Mouse (Mus musculus) CH12.LX (cell line): ENCODE results near the gene Dusp6. TPM values are rescaled to one million over a fixed set of nuclear protein-coding genes. Genes with fewer than 3 reads are reported as not detected.

ENCODE experiments used
- DNase-seq: peaks from one replicate; pipeline ENCODE4 v3.0.0-alpha.2; 2013; ENCODE audit errors: extremely low read depth
- H3K27ac ChIP-seq: 2 replicates; pipeline ENCODE4 v1.5.1; 2012; ENCODE audit warnings: low read depth, mild to moderate bottlenecking, control low read depth, moderate library complexity; ENCODE audit not compliant: insufficient read depth
- H3K27me3 ChIP-seq: replicated peaks from 2 replicates; pipeline ENCODE3; 2012; ENCODE audit warnings: inconsistent platforms
- H3K36me3 ChIP-seq, 2 experiments: replicated peaks in 1 of 2; 2 replicates each; pipeline versions ENCODE3 to v1.6.1; 2012; ENCODE audit warnings: inconsistent platforms in 1 of 2, low read length in 1 of 2, mild to moderate bottlenecking in 1 of 2, mixed read lengths in 1 of 2, moderate library complexity in 1 of 2; ENCODE audit not compliant: control insufficient read depth in 1 of 2, insufficient read depth in 1 of 2
- H3K4me1 ChIP-seq, 2 experiments: 2 replicates each; pipeline ENCODE4 v1.6.1; 2012; ENCODE audit warnings: inconsistent platforms in 1 of 2, moderate library complexity in 1 of 2; ENCODE audit not compliant: insufficient read depth in 2 of 2, control insufficient read depth in 1 of 2
- H3K4me2 ChIP-seq: 2 replicates; pipeline ENCODE4 v1.6.1; 2012; ENCODE audit warnings: low read depth, mild to moderate bottlenecking, control low read depth; ENCODE audit not compliant: poor library complexity, insufficient read depth, severe bottlenecking
- H3K4me3 ChIP-seq, 3 experiments: fragments of 150-350 bp in 1 of 3; sonication (generic) in 1 of 3; replicated peaks in 1 of 3; 2 replicates each; pipeline versions ENCODE3 to v1.5.1; 2011 to 2012; ENCODE audit warnings: low read depth in 2 of 3, low read length in 2 of 3, mild to moderate bottlenecking in 2 of 3, moderate library complexity in 2 of 3, control low read depth in 1 of 3, improper control_type of control experiment in 1 of 3, inconsistent platforms in 1 of 3, mixed read lengths in 1 of 3; ENCODE audit not compliant: poor library complexity in 1 of 3
- H3K79me2 ChIP-seq: replicated peaks from 2 replicates; pipeline ENCODE4 v1.6.1; 2012; ENCODE audit warnings: mild to moderate bottlenecking, moderate library complexity; ENCODE audit not compliant: control insufficient read depth, poor library complexity, insufficient read depth, severe bottlenecking; ENCODE audit errors: extremely low read depth
- H3K9ac ChIP-seq: 2 replicates; pipeline ENCODE4 v1.6.1; 2012; ENCODE audit warnings: low read depth, mild to moderate bottlenecking, control low read depth, moderate library complexity; ENCODE audit not compliant: insufficient read depth
- H3K9me3 ChIP-seq: replicated peaks from 2 replicates; pipeline ENCODE3; 2012; ENCODE audit warnings: low read length, inconsistent platforms, mixed read lengths
- BHLHE40 ChIP-seq: IDR thresholded peaks from 2 replicates; pipeline ENCODE4 v1.6.1; 2011; ENCODE audit warnings: mild to moderate bottlenecking, low read depth, low read length, improper control_type of control experiment
- CHD1 ChIP-seq: IDR thresholded peaks from 2 replicates; pipeline ENCODE4 v1.6.1; 2012; ENCODE audit warnings: low read depth, low read length, improper control_type of control experiment, inconsistent platforms
- CHD2 ChIP-seq: IDR thresholded peaks from 2 replicates; pipeline ENCODE4 v1.6.1; 2011; ENCODE audit warnings: low read length, improper control_type of control experiment
- EP300 ChIP-seq: IDR thresholded peaks from 2 replicates; pipeline ENCODE4 v1.6.1; 2011; ENCODE audit warnings: low read length, improper control_type of control experiment
- IRF4 ChIP-seq: IDR thresholded peaks from 2 replicates; pipeline ENCODE4 v1.6.1; 2014; ENCODE audit warnings: low read depth, mild to moderate bottlenecking, inconsistent platforms, low read length, improper control_type of control experiment
- JUND ChIP-seq: conservative IDR thresholded peaks from 2 replicates; pipeline ENCODE4 v1.6.1; 2011; ENCODE audit warnings: low read depth, low read length, improper control_type of control experiment
- MAX ChIP-seq: IDR thresholded peaks from 2 replicates; pipeline ENCODE4 v1.6.1; 2011; ENCODE audit warnings: low read length, improper control_type of control experiment
- MXI1 ChIP-seq: IDR thresholded peaks from 2 replicates; pipeline ENCODE4 v1.6.1; 2011; ENCODE audit warnings: mild to moderate bottlenecking, low read depth, low read length, improper control_type of control experiment
- MYC ChIP-seq: IDR thresholded peaks from 2 replicates; pipeline ENCODE4 v1.6.1; 2011; ENCODE audit warnings: low read depth, mild to moderate bottlenecking, improper control_type of control experiment, low read length
- NELFE ChIP-seq: IDR thresholded peaks from 2 replicates; pipeline ENCODE4 v1.6.1; 2011; ENCODE audit warnings: low read depth, low read length, improper control_type of control experiment
- POLR2A ChIP-seq: IDR thresholded peaks from 2 replicates; pipeline ENCODE4 v1.6.1; 2011; ENCODE audit warnings: low read depth, mild to moderate bottlenecking, improper control_type of control experiment, low read length
- RCOR1 ChIP-seq: conservative IDR thresholded peaks from 2 replicates; pipeline ENCODE4 v1.6.1; 2012; ENCODE audit warnings: low read depth, mild to moderate bottlenecking, inconsistent platforms, low read length, improper control_type of control experiment
- SMC3 ChIP-seq: IDR thresholded peaks from 2 replicates; pipeline ENCODE4 v1.6.1; 2011; ENCODE audit warnings: low read depth, low read length, improper control_type of control experiment
- TCF12 ChIP-seq: IDR thresholded peaks from 2 replicates; pipeline ENCODE4 v1.6.1; 2014; ENCODE audit warnings: low read depth, mild to moderate bottlenecking, inconsistent platforms, low read length, improper control_type of control experiment
- UBTF ChIP-seq: IDR thresholded peaks from 2 replicates; pipeline ENCODE4 v1.6.1; 2012; ENCODE audit warnings: low read depth, mild to moderate bottlenecking, inconsistent platforms, low read length, improper control_type of control experiment, moderate library complexity
- USF1 ChIP-seq: IDR thresholded peaks from 2 replicates; pipeline ENCODE4 v1.6.1; 2014; ENCODE audit warnings: low read depth, mild to moderate bottlenecking, inconsistent platforms, low read length, improper control_type of control experiment
- ZC3H11A ChIP-seq: IDR thresholded peaks from 2 replicates; pipeline ENCODE4 v1.6.1; 2012; ENCODE audit warnings: low read depth, mild to moderate bottlenecking, inconsistent platforms, low read length, improper control_type of control experiment
- ZNF384 ChIP-seq: IDR thresholded peaks from 2 replicates; pipeline ENCODE4 v1.6.1; 2012; ENCODE audit warnings: low read depth, low read length, improper control_type of control experiment, inconsistent platforms
- dilution Hi-C: fragments of 300-500 bp; cut with MboI; formaldehyde crosslinking; loops from 2 replicates; pipeline ENCODE4 v1.14.3; 2020; ENCODE audit warnings: low sequenced_read_pairs; ENCODE audit not compliant: extremely low pct_unique_long_range_greater_than_20kb, extremely low pct_ligation_motif_present
- in situ Hi-C: fragments of 300-500 bp; cut with MboI; formaldehyde crosslinking; loops from 3 replicates; pipeline ENCODE4 v1.14.3; 2019; ENCODE audit warnings: low sequenced_read_pairs, low pct_ligation_motif_present, low pct_unique_long_range_greater_than_20kb, mixed read lengths
- polyA plus RNA-seq: library from polyadenylated mRNA; unstranded; fragments of >175 nt; gene quantifications from 2 replicates; pipeline ENCODE4 v1.2.1, GENCODE M21; 2012; ENCODE audit warnings: low read depth; ENCODE audit not compliant: insufficient read length
- total RNA-seq, 2 experiments: library from RNA; depleted of rRNA; stranded (reverse); fragments of 300-350 nt in 1 of 2; fragments of >200 nt in 1 of 2; gene quantifications; 2 replicates each; pipeline ENCODE4 v1.2.3; 2012 to 2014

The Dusp6 gene
- total and polyA plus RNA-seq, 3 experiments = 6.1 to 11.6 (median 7.6) TPM

GRCm38 (mm10) chr10:99227968-99228864 lies 34.8 kb upstream of the Dusp6 start:
- Histone ChIP-seq H3K9ac (no peak overlapping the region), H3K36me3 (no peaks in the 10 kb centered on the region), H3K27ac (no peak overlapping the region), H3K4me3 (no peak overlapping the region), H3K79me2 (no peaks in the 10 kb centered on the region), H3K27me3 (no peaks in the 10 kb centered on the region), H3K4me2 (no peak overlapping the region), H3K9me3 (no peaks in the 10 kb centered on the region), H3K4me1 (no peaks in the 10 kb centered on the region)
- in situ Hi-C loops (no loop called here), dilution Hi-C loops (no loop called here)
- DNase-seq = no peak
- TF ChIP-seq IRF4 = no peak

- in situ Hi-C loops = no loop called here
- no peak overlapping the region for H3K9ac ChIP-seq
- DNase-seq = no peak
- H3K27ac ChIP-seq = no peak overlapping the region
- no peaks in the 10 kb centered on the region for H3K36me3 ChIP-seq
- H3K4me1 ChIP-seq = no peaks in the 10 kb centered on the region
- no peak overlapping the region for H3K4me3 ChIP-seq
- H3K4me2 ChIP-seq = no peak overlapping the region
- H3K79me2 ChIP-seq = no peaks in the 10 kb centered on the region
- H3K27me3 ChIP-seq = no peaks in the 10 kb centered on the region
- H3K9me3 ChIP-seq = no peaks in the 10 kb centered on the region
- dilution Hi-C loops = no loop called here
- TF ChIP-seq CHD2 (no peak), CHD1 (no peak), NELFE (no peak), POLR2A (no peak), MAX (no peak), TCF12 (no peak), MXI1 (no peak), ZC3H11A (no peak), MYC (no peak), USF1 (no peak), RCOR1 (no peak), ZNF384 (no peak), SMC3 (no peak), EP300 (no peak), UBTF (no peak), BHLHE40 (no peak), JUND (no peak)
Measured at GRCm38 (mm10) chr10:99229031-99229684, 33.9 kb upstream of the Dusp6 start.
